Mouse (Mus musculus): Measurements from ENCODE around the gene Acvr1b. TPM values are rescaled to one million over a fixed set of nuclear protein-coding genes. Genes with fewer than 3 reads are reported as not detected.

Gene Acvr1b
- total and polyA plus RNA-seq, 3 experiments: 2.7 to 4.8 (median 2.9) TPM

GRCm38 (mm10) chr15:101132761-101133160 lies 41.1 kb upstream of the Acvr1b start:
- no peak for DNase-seq (ENCODE audit: extremely low read depth)
- Histone ChIP-seq H3K4me3 (replicated peaks in 1 of 3; ENCODE audit: low read depth in 2 of 3, low read length in 2 of 3, poor library complexity in 1 of 3) (no peak overlapping the region), H3K27me3 (replicated peaks) (peaks cover 22% of the 10 kb centered on the region), H3K4me1 (ENCODE audit: control insufficient read depth in 1 of 2, insufficient read depth in 2 of 2) (peaks cover 12 to 51% of the 10 kb centered on the region in 2 experiments), H3K4me2 (ENCODE audit: insufficient read depth, low read depth, poor library complexity, severe bottlenecking) (no peak overlapping the region), H3K27ac (ENCODE audit: insufficient read depth, low read depth) (no peak overlapping the region), H3K79me2 (replicated peaks; ENCODE audit: control insufficient read depth, extremely low read depth, insufficient read depth, poor library complexity, severe bottlenecking) (no peaks in the 10 kb centered on the region), H3K9me3 (replicated peaks; ENCODE audit: low read length) (no peaks in the 10 kb centered on the region), H3K9ac (ENCODE audit: insufficient read depth, low read depth) (no peak overlapping the region), H3K36me3 (replicated peaks in 1 of 2; ENCODE audit: control insufficient read depth in 1 of 2, insufficient read depth in 1 of 2, low read length in 1 of 2) (peaks cover 0 to 14% of the 10 kb centered on the region in 2 experiments)
- dilution Hi-C loops (cut with MboI; ENCODE audit: extremely low pct_ligation_motif_present, extremely low pct_unique_long_range_greater_than_20kb, low sequenced_read_pairs): no loop called here
- in situ Hi-C loops (cut with MboI; ENCODE audit: low pct_ligation_motif_present, low pct_unique_long_range_greater_than_20kb, low sequenced_read_pairs): no loop called here
- no peak for TF ChIP-seq MEF2A (IDR thresholded peaks at IDR 0.05; ENCODE audit: borderline replicate concordance, low read depth, low read length)
- no peak for TF ChIP-seq ELF1 (IDR thresholded peaks at IDR 0.05; ENCODE audit: low read depth, low read length)
- no peak for TF ChIP-seq USF1 (IDR thresholded peaks at IDR 0.05; ENCODE audit: low read depth, low read length)
- TF ChIP-seq IRF4 (IDR thresholded peaks at IDR 0.05; ENCODE audit: low read depth, low read length): no peak
- no peak for TF ChIP-seq ZKSCAN1 (IDR thresholded peaks at IDR 0.05; ENCODE audit: borderline replicate concordance, low read depth, low read length)
- no peak for TF ChIP-seq MAFK (IDR thresholded peaks at IDR 0.05; ENCODE audit: insufficient replicate concordance, low read length)
- TF ChIP-seq ZMIZ1 (IDR thresholded peaks at IDR 0.05; ENCODE audit: low read depth, low read length): no peak

GRCm38 (mm10) chr15:101133993-101134704 lies 39.7 kb upstream of the Acvr1b start:
- Histone ChIP-seq H3K4me2 (ENCODE audit: insufficient read depth, low read depth, poor library complexity, severe bottlenecking) (no peak overlapping the region), H3K36me3 (replicated peaks in 1 of 2; ENCODE audit: control insufficient read depth in 1 of 2, insufficient read depth in 1 of 2, low read length in 1 of 2) (peaks cover 0 to 16% of the 10 kb centered on the region in 2 experiments), H3K9ac (ENCODE audit: insufficient read depth, low read depth) (no peak overlapping the region), H3K9me3 (replicated peaks; ENCODE audit: low read length) (no peaks in the 10 kb centered on the region), H3K79me2 (replicated peaks; ENCODE audit: control insufficient read depth, extremely low read depth, insufficient read depth, poor library complexity, severe bottlenecking) (no peaks in the 10 kb centered on the region), H3K27me3 (replicated peaks) (peaks cover 9% of the 10 kb centered on the region), H3K27ac (ENCODE audit: insufficient read depth, low read depth) (no peak overlapping the region), H3K4me3 (replicated peaks in 1 of 3; ENCODE audit: low read depth in 2 of 3, low read length in 2 of 3, poor library complexity in 1 of 3) (peak overlapping the region in 2 of 3 experiments; percentile 48 to 67), H3K4me1 (ENCODE audit: control insufficient read depth in 1 of 2, insufficient read depth in 2 of 2) (peaks cover 18 to 65% of the 10 kb centered on the region in 2 experiments)
- TF ChIP-seq BHLHE40 (IDR thresholded peaks at IDR 0.05; ENCODE audit: low read depth, low read length) (peak; percentile 40; the same call in 1 of the 2 replicates), ELF1 (IDR thresholded peaks at IDR 0.05; ENCODE audit: low read depth, low read length) (peak; percentile 17; the same call in 1 of the 2 replicates), ZNF384 (IDR thresholded peaks at IDR 0.05; ENCODE audit: low read depth, low read length) (peak; percentile 45; the same call in 1 of the 2 replicates), TCF12 (IDR thresholded peaks at IDR 0.05; ENCODE audit: low read depth, low read length) (0 out of 2 replicates have a peak, but pooled peaks have one; percentile 26), IRF4 (IDR thresholded peaks at IDR 0.05; ENCODE audit: low read depth, low read length) (no peak), NRF1 (IDR thresholded peaks at IDR 0.05; ENCODE audit: low read depth, low read length) (no peak)
- dilution Hi-C loops (cut with MboI; ENCODE audit: extremely low pct_ligation_motif_present, extremely low pct_unique_long_range_greater_than_20kb, low sequenced_read_pairs) (no loop called here), in situ Hi-C loops (cut with MboI; ENCODE audit: low pct_ligation_motif_present, low pct_unique_long_range_greater_than_20kb, low sequenced_read_pairs) (no loop called here)
- peak; percentile 81 for DNase-seq (ENCODE audit: extremely low read depth)
